Mouse (Mus musculus): ENCODE measurements around the gene Prrc2b. TPM values are rescaled to one million over a fixed set of nuclear protein-coding genes. Genes with fewer than 3 reads are reported as not detected.
A peak's percentile ranks its signal among the peaks of the same experiment; 100 is the strongest.

Prrc2b gene
- total RNA-seq, 2 experiments from 2014 or later, result 293 to 298 TPM

- DNase-seq (ENCODE audit: low spot score in 2 of 2), result peak in 1 of 2 experiments; percentile 62
These were observed 70.7 kb downstream of the Prrc2b start for GRCm38 (mm10) chr2:32221577-32221976.

- DNase-seq (ENCODE audit: low spot score in 2 of 2), result no peak
These were observed 71.2 kb downstream of the Prrc2b start for GRCm38 (mm10) chr2:32222057-32222456.

GRCm38 (mm10) chr2:32235433-32235832, 84.6 kb downstream of the Prrc2b start:
- DNase-seq (ENCODE audit: low spot score in 2 of 2), result no peak

GRCm38 (mm10) chr2:32235886-32236759, 85.2 kb downstream of the Prrc2b start, which contains the start of gene Pomt1:
Gene Pomt1 (plus strand): TSS chr2:32236590.
- DNase-seq (ENCODE audit: low spot score in 2 of 2), result peak; percentile 84 to 94

GRCm38 (mm10) chr2:32236760-32237487, 86.0 kb downstream of the Prrc2b start:
- DNase-seq (ENCODE audit: low spot score in 2 of 2), result peak in 1 of 2 experiments; percentile 62

- no peak for DNase-seq (ENCODE audit: low spot score in 2 of 2)
These were observed 86.7 kb downstream of the Prrc2b start for GRCm38 (mm10) chr2:32237571-32237970.

- no peak for DNase-seq (ENCODE audit: low spot score in 2 of 2)
These were observed 88.0 kb downstream of the Prrc2b start for GRCm38 (mm10) chr2:32238708-32239435.

GRCm38 (mm10) chr2:32240591-32240990, 89.7 kb downstream of the Prrc2b start:
- no peak for DNase-seq (ENCODE audit: low spot score in 2 of 2)

- no peak for DNase-seq (ENCODE audit: low spot score in 2 of 2)
These were observed 92.1 kb downstream of the Prrc2b start for GRCm38 (mm10) chr2:32242986-32243385.

GRCm38 (mm10) chr2:32246741-32247140, 95.9 kb downstream of the Prrc2b start:
- no peak for DNase-seq (ENCODE audit: low spot score in 2 of 2)

GRCm38 (mm10) chr2:32248377-32249361, 97.8 kb downstream of the Prrc2b start:
- DNase-seq (ENCODE audit: low spot score in 2 of 2), result no peak

GRCm38 (mm10) chr2:32251791-32252527, 101.1 kb downstream of the Prrc2b start:
- no peak for DNase-seq (ENCODE audit: low spot score in 2 of 2)

- no peak for DNase-seq (ENCODE audit: low spot score in 2 of 2)
These were observed 101.8 kb downstream of the Prrc2b start for GRCm38 (mm10) chr2:32252658-32253057.

GRCm38 (mm10) chr2:32253352-32253751, 102.5 kb downstream of the Prrc2b start:
- DNase-seq (ENCODE audit: low spot score in 2 of 2), result no peak

- DNase-seq (ENCODE audit: low spot score in 2 of 2), result no peak
These were observed 103.7 kb downstream of the Prrc2b start for GRCm38 (mm10) chr2:32254563-32254962.

- no peak for DNase-seq (ENCODE audit: low spot score in 2 of 2)
These were observed 105.4 kb downstream of the Prrc2b start for GRCm38 (mm10) chr2:32256273-32256672.

- DNase-seq (ENCODE audit: low spot score in 2 of 2), result no peak
These were observed 108.1 kb downstream of the Prrc2b start for GRCm38 (mm10) chr2:32258887-32259533.

- peak; percentile 83 to 92 for DNase-seq (ENCODE audit: low spot score in 2 of 2)
These were observed 109.0 kb downstream of the Prrc2b start, which contains the start of gene Uck1 for GRCm38 (mm10) chr2:32259657-32260417. Gene Uck1 (minus strand): TSS chr2:32260159.
